Mouse (Mus musculus) granulocyte monocyte progenitor cell, adult 5-6 weeks (primary cell): ENCODE data around the gene Nectin1. TPM values are rescaled to one million over a fixed set of nuclear protein-coding genes. Genes with fewer than 3 reads are reported as not detected.

Source experiments
- ATAC-seq: replicated peaks from 2 replicates; pipeline ENCODE4 v1.8.0; 2016; ENCODE audit warnings: mild to moderate bottlenecking, moderate TSS enrichment, inconsistent platforms; ENCODE audit not compliant: poor library complexity, severe bottlenecking
- total RNA-seq, 2 experiments: library from RNA; stranded (forward) in 1 of 2; stranded (reverse) in 1 of 2; fragments of 200-712, 200-1000 nt in 1 of 2; fragments of >200 nt in 1 of 2; fragmentation: Nextera tagmentation in 1 of 2; gene quantifications; 2 replicates each; pipeline ENCODE4 v1.2.3; 2014 to 2017

Nectin1 gene
- total RNA-seq, 2 experiments from 2014 or later = 0.31 to 0.52 TPM

- no peak for ATAC-seq
Observed at GRCm38 (mm10) chr9:43793411-43793810, 49.6 kb downstream of the Nectin1 start.

- no peak for ATAC-seq
Observed at GRCm38 (mm10) chr9:43796031-43796430, 52.2 kb downstream of the Nectin1 start.

- ATAC-seq = no peak
Observed at GRCm38 (mm10) chr9:43796841-43797740, 53.3 kb downstream of the Nectin1 start.

- ATAC-seq = no peak
Observed at GRCm38 (mm10) chr9:43797746-43798145, 54.0 kb downstream of the Nectin1 start.

GRCm38 (mm10) chr9:43800525-43800924 lies 56.7 kb downstream of the Nectin1 start:
- no peak for ATAC-seq

DNA sequence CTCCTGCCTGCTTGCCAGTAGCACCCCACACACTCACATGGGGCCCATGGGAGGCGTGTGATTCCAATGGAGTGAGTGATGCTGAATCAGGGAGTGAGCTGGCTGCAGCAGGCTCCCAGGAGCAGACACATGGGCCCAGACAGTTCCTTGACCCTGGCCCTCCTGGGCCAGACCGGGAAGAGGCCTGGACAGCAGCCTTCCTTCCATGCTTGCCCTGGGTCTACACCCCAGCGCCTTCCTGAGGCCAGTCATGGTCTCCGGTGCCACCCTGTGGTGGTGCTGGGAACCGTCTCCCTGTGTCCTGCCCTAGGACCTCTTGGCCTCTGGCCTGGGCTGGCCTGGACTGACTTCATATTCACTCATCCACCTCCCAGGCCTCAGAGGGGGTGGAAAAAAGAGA lies 58.1 kb downstream of the Nectin1 start:
- ATAC-seq = peak; percentile 69

DNA sequence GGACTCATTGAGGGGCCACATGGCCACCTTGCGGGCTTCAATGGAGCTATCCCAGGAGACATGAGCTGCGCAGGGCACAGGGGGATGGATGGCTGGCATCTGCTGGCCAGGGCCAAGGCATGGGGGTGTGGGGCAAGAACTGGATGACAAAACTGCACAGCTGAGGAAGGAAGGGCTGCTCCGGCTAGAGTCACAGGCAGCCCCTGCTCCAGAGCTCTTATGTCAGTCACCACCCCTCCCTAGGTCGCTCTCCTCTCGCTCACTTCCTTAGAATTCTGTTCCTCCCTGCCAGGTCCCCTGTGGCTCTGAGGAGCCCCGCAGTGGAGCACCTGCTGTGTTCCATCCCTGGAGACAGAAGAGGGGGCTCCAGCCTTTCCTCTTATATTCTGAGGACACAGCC lies 63.8 kb downstream of the Nectin1 start:
- ATAC-seq = no peak

GRCm38 (mm10) chr9:43808099-43808498 lies 64.3 kb downstream of the Nectin1 start:
- no peak for ATAC-seq

DNA sequence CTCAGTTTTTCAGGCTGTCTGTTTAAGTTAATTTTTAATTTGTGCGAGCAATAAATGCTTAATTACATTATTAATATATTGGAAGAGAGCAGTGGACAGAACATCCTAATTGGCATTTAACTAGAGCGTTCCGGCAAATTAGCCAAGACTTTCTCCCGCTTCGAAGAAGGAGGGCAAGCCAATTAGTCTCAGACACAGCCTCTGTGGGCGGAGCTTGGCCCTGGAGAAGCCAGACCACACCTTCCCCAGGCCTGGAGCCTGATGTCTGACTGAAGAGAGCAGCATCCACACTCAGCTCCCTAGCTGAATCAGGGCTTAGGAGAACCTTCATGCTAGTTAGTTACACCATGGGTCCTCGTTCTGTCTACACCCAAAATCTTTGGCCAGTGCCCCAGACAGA lies 64.8 kb downstream of the Nectin1 start:
- no peak for ATAC-seq

- ATAC-seq = no peak
Observed at GRCm38 (mm10) chr9:43813156-43813555, 69.4 kb downstream of the Nectin1 start.

DNA sequence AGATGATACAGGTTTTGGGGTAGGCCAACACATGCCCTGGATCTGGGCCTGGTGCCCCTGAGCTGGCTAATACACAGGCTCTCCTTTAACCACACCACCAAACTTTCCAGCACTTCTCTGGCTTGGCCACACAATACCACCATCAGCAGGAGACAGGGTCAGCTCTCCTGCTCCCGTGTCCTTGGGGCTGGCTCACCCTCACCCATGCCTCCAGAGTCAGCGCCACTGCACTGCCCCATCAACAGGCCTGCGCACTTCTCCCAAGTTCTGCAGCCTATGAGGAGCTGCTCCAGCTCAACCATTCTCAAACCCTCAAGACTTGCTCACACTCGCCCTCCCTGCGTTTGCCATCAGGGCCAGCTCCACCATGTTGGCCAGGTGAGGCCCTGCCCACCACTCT lies 78.4 kb downstream of the Nectin1 start:
- no peak for ATAC-seq

- ATAC-seq = no peak
Observed at GRCm38 (mm10) chr9:43825178-43825577, 81.4 kb downstream of the Nectin1 start.

GRCm38 (mm10) chr9:43826558-43827253 lies 82.9 kb downstream of the Nectin1 start:
- ATAC-seq = no peak

DNA sequence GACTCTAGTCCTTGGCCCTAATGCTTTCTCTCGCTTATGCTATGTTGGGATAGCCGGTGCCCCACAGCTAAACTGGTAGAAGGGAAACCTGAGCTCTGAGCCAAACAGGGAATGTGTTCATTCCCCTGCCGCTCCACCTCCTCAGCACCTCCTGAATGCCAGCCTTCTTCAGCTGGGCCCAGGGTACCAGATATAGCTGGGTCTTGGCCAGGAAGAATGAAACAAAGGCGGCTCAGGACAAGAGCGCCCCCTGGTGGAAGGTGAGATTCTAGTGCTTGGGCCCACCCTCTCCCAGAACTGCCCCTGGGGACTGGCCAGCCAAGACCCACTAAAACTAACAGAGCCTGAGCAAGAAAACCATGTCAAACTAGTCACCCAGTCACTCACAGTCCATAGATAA lies 83.8 kb downstream of the Nectin1 start:
- ATAC-seq = peak; percentile 40; the same call in 1 of the 2 replicates

DNA sequence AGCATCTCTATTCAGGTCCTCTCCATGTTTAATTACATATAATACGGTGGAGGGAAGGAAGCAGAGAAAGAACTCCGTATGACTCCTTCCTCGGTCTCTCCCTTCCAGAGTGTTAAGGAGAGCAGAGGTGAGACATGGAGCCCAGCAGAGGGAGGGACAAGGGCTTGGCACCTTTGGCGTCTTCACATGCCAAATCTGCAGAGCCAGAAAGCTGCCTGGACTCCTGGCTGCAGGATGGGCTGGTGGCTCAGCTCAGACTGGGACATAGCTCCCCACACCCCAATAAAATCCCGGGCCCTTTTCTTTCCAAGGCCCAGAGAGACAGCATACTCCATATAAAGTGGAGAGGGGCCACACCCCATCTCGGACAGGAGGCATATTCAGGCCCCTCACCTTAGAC lies 85.2 kb downstream of the Nectin1 start:
- no peak for ATAC-seq

DNA sequence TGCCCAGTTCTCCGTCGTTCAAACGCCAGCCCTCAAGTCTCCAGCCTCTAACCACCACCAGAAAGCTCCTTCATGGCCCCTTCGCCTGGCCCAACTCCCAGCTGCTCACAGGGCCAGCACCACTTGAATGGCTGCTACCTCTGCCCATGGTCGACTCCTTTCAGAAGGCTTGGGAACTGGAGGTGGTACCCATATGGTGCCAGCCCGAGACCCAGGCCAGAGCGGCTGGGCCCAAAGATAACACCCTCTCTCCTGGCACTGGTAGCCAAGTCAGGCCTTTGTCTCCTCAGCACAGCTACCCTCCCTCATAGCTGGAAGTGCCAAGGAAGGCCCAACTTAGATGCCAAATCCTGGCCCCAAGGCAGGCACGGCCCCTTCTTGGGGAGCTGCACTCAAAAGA lies 89.4 kb downstream of the Nectin1 start:
- no peak for ATAC-seq

- ATAC-seq = no peak
Observed at GRCm38 (mm10) chr9:43834283-43834682, 90.5 kb downstream of the Nectin1 start.

DNA sequence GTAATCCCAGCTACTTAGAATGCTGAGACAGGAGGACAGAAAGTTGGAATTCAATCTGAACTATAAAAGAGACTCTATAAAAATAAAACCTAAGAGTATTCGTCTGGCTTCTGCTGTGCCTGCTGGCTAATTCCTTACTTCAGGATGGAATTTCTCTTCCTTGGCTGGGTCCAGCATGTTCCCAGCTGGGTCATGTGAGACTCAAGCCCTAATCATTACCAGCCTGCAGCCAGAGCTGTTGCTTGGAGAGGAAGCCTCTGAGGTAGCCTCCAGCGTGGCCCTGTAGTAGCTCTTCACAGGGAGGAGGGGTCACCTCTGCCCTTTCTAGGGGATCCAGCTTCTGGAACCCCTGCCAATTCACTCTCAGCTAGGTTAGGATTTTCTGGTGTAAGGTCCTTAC lies 94.8 kb downstream of the Nectin1 start:
- no peak for ATAC-seq

- ATAC-seq = no peak
Observed at GRCm38 (mm10) chr9:43842921-43843577, 99.3 kb downstream of the Nectin1 start.

- ATAC-seq = no peak
Observed at GRCm38 (mm10) chr9:43843711-43844127, 99.9 kb downstream of the Nectin1 start.
